Mouse (Mus musculus): ENCODE measurements around the gene Btla.

Gene Btla
- long read RNA-seq, experiment 1, partial matches to known transcripts: 0 of 1 reads
- long read RNA-seq, experiment 1, other reads (novel, unspliced or antisense): 0 of 1 reads
- long read RNA-seq, experiment 2: 0 reads

GRCm38 (mm10) chr16:45223648-45224388 lies at the start of gene Btla:
Gene Btla, plus strand, starts transcription at chr16:45224315.
- intact Hi-C loops (cut with DNase I): no loop called here

GRCm38 (mm10) chr16:45178552-45178951 lies 45.6 kb upstream of the Btla start:
- intact Hi-C loops (cut with DNase I): no loop called here

DNA sequence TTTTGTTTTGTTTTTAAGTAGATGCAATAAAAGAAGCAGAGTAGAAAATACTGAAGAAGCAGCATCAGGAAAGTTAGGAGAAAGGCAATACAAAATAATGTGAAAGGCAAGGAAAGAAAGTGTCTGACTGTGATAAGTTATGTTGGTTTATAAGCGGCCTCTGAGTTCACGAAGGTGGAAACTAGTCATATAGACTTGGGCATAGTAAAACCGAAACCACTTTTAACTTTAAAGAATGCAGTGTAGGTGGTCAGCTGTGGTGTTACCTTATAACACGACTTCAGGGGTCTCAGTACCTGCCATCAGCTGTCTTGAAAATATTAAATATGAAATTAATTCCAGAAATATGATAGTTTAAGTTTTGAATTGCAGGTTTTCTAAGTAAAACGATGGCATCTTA lies 42.3 kb upstream of the Btla start:
- intact Hi-C loops (cut with DNase I): no loop called here

DNA sequence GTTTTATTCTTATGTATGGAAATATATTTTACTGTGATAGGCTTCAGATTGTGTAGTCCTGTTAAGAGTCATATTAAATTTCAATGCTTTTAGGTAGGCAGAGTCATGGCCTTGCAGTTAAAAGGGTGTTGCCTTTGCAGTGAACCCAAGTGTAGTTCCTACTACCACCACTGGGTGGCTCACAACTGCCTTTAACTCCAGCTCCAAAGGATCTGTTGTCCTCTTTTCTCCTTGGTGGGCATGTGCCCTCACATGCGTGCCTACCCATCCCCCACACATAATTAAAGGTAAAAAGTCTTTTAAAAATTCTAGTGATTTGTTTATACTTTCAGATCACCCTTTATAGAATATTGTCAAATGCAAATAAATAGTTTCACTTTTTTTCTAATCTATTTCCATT lies 31.5 kb upstream of the Btla start:
- intact Hi-C loops (cut with DNase I): loop anchor here (5.0 kb wide), 1 partner anchor 440 kb away; no protein-coding TSS in a partner anchor

GRCm38 (mm10) chr16:45196816-45197215 lies 27.3 kb upstream of the Btla start:
- intact Hi-C loops (cut with DNase I): loop anchor here (5.0 kb wide), 2 partner anchors 215 to 410 kb away; no protein-coding TSS in a partner anchor

GRCm38 (mm10) chr16:45201395-45201794 lies 22.7 kb upstream of the Btla start:
- intact Hi-C loops (cut with DNase I): no loop called here

- intact Hi-C loops (cut with DNase I): no loop called here
Measured at GRCm38 (mm10) chr16:45204438-45204837, 19.7 kb upstream of the Btla start.

GRCm38 (mm10) chr16:45204859-45205670 lies 19.1 kb upstream of the Btla start:
- intact Hi-C loops (cut with DNase I): no loop called here

GRCm38 (mm10) chr16:45222016-45222415 lies 2.1 kb upstream of the Btla start:
- intact Hi-C loops (cut with DNase I): no loop called here

DNA sequence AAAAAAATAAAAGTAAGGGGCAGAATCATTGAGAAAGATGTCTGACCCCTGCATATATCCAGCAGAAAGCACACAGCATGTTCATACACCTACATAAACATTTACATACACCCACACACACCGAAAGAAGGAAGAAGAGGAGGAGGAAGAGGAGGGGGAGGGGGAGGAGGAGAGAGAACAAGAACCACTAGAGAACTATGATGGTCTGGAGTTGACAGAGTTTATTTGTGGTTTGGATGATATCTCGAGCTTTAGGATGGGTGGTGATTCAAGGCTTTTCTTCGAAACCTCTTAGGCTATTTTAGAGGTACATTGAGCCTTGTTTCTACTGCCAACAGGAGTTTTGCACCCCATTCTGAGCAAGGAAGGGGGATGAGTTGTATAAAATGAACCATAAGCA lies 1.3 kb upstream of the Btla start:
- intact Hi-C loops (cut with DNase I): no loop called here

- intact Hi-C loops (cut with DNase I): no loop called here
Measured at GRCm38 (mm10) chr16:45224431-45225008, 405 bp downstream of the Btla start.

DNA sequence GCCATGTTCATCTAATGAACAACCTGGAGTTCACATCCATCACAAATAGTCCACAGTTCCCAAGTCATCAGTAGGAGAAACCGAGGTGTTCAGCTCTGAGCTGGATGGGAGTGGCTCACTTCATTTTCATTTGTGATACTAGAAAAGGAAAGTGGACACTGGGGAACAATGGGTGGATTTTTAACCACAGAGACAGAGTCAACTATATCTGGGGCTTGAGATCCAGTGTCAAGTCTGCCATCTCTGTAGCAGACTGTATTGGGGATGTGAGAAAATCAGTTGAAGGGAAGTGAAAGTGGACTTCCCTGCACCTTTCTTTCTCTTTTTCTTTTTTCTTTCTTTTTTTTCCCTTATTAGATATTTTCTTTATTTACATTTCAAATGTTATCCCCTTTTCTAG lies 2.9 kb downstream of the Btla start:
- intact Hi-C loops (cut with DNase I): no loop called here

GRCm38 (mm10) chr16:45231296-45231695 lies 7.2 kb downstream of the Btla start:
- intact Hi-C loops (cut with DNase I): no loop called here

DNA sequence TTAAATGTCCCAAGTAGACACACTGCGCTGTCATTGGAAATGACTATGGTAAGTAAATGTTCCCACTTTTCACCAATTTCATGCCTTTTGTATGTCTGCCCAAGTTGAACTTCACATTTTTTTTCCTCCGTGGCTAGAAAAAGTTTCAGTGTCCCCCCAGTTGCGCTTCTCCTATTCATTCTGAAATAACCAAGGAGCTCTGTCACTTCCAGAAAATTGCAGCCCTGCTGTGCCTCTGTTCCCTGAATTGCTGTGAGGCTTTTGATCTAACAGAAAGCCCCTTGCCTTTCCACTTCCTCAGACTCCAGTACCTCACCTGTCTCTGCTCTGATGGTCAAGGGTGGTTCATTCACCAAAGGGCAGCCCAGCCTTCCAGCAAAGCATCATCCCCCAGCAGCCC lies 8.9 kb downstream of the Btla start:
- intact Hi-C loops (cut with DNase I): no loop called here

- intact Hi-C loops (cut with DNase I): no loop called here
Measured at GRCm38 (mm10) chr16:45242700-45243099, 18.6 kb downstream of the Btla start.

DNA sequence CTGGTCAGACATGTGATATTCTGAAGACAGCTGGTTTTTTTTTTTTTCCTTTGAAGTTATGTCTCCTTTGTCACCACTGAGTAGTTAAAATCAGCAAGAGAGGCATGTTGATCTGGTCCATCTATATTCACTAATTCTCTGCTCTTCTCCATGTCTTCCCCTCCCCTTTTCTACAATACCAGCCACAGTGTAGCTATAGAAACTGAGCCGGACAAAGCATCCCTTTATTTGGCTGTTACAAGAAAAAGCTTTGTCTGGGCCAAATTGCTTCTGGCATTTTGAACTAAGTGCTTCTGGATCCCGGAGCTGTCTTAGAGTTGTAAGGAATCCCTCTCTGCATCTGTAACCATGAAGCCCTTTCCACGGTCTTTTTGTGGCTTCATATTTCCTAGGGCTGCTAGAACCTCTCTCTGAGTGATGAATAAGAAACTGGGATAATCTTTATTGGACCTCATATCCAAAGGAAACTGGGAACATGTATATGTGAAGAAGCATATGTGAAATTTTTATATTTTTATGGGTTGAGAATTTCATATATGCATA lies 20.9 kb downstream of the Btla start:
- intact Hi-C loops (cut with DNase I): no loop called here

DNA sequence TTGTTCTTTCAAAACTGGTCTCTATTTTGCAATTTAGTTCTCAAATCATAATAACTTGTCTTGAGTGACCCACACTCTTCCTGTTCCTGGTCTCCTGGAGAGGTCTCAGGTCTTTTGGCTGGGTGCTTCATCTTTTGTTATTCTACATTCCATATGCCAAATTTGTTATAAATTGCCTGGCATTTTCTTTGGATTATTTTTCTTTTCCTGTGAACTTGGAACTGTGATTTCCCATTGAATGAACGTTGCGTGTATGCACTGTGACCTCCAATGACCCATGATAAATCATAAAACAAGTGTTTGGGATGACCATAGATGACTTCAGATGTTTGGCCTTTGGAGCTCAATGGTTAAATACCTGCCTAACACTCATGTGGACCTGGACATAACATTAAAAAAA lies 25.6 kb downstream of the Btla start:
- intact Hi-C loops (cut with DNase I): no loop called here

GRCm38 (mm10) chr16:45250317-45250716 lies 26.2 kb downstream of the Btla start:
- intact Hi-C loops (cut with DNase I): no loop called here

DNA sequence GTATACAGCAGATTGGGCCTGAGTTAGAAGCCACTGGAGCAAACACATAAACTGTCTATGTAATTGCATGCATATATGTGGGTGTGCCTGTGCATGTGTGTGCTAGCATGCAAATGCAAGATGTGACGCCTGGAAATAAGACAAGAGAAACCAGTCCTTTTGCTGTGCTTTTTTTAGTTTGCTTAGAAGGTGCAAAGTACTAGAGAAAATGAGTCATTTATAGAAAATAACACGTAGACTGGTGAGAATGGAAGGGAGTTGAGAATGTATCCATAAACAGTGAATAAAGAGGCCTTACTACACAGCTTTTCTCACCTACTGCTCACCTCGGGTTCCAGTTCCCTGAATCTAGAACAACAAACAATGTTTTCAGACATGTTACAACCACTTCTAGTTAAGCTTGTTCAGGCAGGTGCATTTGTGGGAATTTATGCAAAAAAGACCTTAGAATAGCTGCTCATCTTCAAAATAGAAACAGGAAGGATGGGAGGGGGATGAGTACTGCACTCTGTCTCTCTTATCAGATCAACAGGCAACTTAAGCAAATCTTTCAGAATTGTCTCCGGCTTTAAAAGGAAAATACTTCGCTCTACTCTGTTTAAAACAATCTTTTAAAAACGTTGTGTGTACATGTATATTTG lies 27.8 kb downstream of the Btla start:
- intact Hi-C loops (cut with DNase I): no loop called here

DNA sequence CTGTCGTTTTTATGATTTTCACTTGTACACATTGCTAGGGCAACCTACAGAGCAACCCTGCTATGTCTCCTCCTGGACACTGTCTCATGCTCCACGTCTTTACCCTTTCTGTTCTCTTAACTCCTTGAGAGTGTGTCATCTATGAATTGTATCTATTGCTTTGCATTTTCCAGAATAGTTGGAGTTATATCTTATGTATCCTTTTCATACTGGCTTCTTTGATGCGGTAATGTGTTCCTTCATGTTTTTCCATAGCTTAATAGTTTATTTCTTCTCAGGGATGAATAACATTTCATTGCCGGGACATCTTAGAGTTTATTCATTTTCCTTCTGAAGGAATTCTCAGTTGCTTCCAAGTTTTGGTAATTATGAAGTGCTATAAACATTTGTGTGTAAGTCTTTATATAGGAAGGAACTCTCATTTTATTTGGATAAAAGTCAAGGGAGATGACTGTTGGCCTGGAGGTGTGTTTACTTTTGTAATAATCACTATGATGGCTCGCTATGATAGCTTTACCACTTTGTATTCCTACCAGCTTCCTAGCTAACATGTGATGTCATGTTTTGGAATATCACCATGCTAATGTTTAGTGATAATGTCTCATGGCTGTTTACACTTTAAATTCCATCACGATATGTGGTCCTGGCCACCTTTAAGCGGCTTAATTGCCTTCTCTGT lies 31.2 kb downstream of the Btla start:
- intact Hi-C loops (cut with DNase I): no loop called here

DNA sequence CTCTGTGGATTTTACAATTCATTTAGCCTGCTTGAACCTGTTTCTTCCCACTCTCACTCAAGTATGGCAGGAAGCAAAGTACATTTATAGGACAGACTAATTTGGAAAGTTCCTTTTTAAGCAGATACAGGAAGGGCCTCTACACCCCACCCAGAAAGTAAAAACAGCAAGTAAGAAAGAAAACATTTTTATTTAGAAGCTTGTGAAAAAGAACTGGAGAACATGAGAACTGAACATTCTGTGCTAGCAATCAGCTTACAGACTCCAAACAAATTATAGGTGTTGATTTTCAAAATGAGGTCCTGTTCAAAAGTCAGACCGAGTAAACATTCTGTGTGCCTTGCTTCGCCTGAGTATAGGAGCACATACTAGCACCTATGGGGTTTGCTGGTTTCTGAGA lies 32.8 kb downstream of the Btla start:
- intact Hi-C loops (cut with DNase I): no loop called here
